Mouse (Mus musculus) small intestine, adult 10 weeks (tissue): ENCODE data around the gene Prmt7. TPM values are rescaled to one million over a fixed set of nuclear protein-coding genes. Genes with fewer than 3 reads are reported as not detected.

Source experiments
- polyA plus RNA-seq: library from polyadenylated mRNA; stranded (reverse); fragments of 350-450 nt; fragmentation: Illumina TruSeq; extraction: RNeasy Lipid Tissue Mini Kit (QIAGEN cat#74804); gene quantifications from one replicate; pipeline ENCODE4 v1.2.3, GENCODE M21; 2014; ENCODE audit warnings: low replicate concordance

Prmt7 gene
- 2.0 TPM for polyA plus RNA-seq

GRCm38 (mm10) chr8:106210821-106211345 lies at the start of gene Prmt7, which contains the start of gene Slc7a6os:
Gene Prmt7 (plus strand): TSS chr8:106210936.
Gene Slc7a6os (minus strand): TSS chr8:106210935.

GRCm38 (mm10) chr8:106168356-106169016 lies 42.2 kb upstream of the Prmt7 start, which contains the start of gene Slc7a6:
Gene Slc7a6 (plus strand): TSS chr8:106168857.

Other genes with a start within 250 kb of the Prmt7 start
- 0.26 TPM for gene Slc12a4, start 244.8 kb upstream of the Prmt7 start, polyA plus RNA-seq
- not detected for gene Dpep3, start 231.5 kb upstream of the Prmt7 start, polyA plus RNA-seq
- gene Dus2, start 219.6 kb upstream of the Prmt7 start, polyA plus RNA-seq = 1.3 TPM
- gene Dpep2nb, start 205.0 kb upstream of the Prmt7 start, polyA plus RNA-seq = not detected
- gene Ddx28, start 199.1 kb upstream of the Prmt7 start, polyA plus RNA-seq = 1.4 TPM
- 75.6 TPM for gene Nfatc3, start 152.1 kb upstream of the Prmt7 start, polyA plus RNA-seq
- 5.4 TPM for gene Esrp2, start 74.0 kb upstream of the Prmt7 start, polyA plus RNA-seq
- gene Pla2g15, start 60.5 kb upstream of the Prmt7 start, polyA plus RNA-seq = 0.82 TPM
- 3.3 TPM for gene Slc7a6, start 42.1 kb upstream of the Prmt7 start, polyA plus RNA-seq
- gene Slc7a6os, start within 50 bp of the Prmt7 start, polyA plus RNA-seq = 41.1 TPM
- 10.0 TPM for gene Smpd3, start 127.1 kb downstream of the Prmt7 start, polyA plus RNA-seq
- 2.7 TPM for gene Zfp90, start 204.4 kb downstream of the Prmt7 start, polyA plus RNA-seq